Mouse (Mus musculus) brain, embryonic 14.5 days (tissue): ENCODE data around the gene Lamtor5.

ENCODE experiments used
- CTCF ChIP-seq: fragments of 200-500 bp; IDR thresholded peaks from 2 replicates; pipeline ENCODE4 v1.5.1; 2012; ENCODE audit warnings: inconsistent platforms, mild to moderate bottlenecking, moderate library complexity, borderline replicate concordance; ENCODE audit not compliant: insufficient read depth, insufficient read length; ENCODE audit errors: extremely low read depth
- POLR2A ChIP-seq: fragments of 200-500 bp; IDR thresholded peaks from 2 replicates; pipeline ENCODE4 v1.6.1; 2012; ENCODE audit warnings: mild to moderate bottlenecking, inconsistent platforms, borderline replicate concordance; ENCODE audit not compliant: poor library complexity, insufficient read depth, insufficient read length, severe bottlenecking; ENCODE audit errors: extremely low read depth

GRCm38 (mm10) chr3:107317338-107317737, 38.7 kb downstream of the Lamtor5 start:
- TF ChIP-seq CTCF (no peak), POLR2A (no peak)
